Mouse (Mus musculus): ENCODE measurements around the gene Itgb2l.

The Itgb2l gene

GRCm38 (mm10) chr16:96429046-96429445 is 14.4 kb downstream of the Itgb2l start:
- DNase-seq (ENCODE audit: low spot score in 2 of 2) = no peak

DNA sequence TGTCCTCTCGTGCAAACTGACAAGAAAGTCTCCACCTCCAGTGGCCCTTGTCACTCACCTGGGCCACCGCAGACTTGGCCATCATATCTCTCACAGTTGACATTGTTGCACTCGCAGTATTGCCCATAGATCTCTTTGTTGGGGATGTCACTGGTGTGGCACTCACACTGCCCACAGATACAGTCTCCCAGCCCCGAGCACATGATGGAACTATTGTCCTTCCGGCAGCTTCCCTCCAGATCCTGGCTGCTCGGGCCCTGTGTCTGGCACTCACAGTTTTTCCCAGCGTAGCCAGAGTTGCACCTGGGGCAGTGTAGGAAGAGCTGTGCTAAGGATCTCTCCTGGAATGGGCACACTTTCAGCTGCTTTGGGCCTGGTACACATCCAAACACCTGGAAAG is 16.7 kb downstream of the Itgb2l start:
- DNase-seq (ENCODE audit: low spot score in 2 of 2) = no peak

DNA sequence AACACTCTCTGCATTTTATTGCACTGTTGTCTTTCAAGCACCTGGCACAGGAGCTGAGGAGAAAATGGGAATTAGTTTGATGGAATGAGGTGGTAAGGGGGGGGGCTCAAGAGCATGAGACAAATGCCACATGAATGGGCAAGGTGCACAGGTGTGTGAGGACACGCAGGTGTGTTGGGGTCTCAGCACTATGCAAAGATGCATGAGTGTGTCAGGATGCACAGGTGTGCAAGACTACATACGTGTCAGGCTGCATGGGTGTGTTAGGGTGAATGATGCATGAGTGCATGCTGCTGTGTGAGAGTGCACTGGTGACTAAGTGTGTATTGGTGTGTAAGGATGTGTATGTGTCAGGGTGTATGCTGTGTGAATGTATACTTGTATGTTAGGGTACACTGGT is 18.4 kb downstream of the Itgb2l start:
- no peak for DNase-seq (ENCODE audit: low spot score in 2 of 2)

DNA sequence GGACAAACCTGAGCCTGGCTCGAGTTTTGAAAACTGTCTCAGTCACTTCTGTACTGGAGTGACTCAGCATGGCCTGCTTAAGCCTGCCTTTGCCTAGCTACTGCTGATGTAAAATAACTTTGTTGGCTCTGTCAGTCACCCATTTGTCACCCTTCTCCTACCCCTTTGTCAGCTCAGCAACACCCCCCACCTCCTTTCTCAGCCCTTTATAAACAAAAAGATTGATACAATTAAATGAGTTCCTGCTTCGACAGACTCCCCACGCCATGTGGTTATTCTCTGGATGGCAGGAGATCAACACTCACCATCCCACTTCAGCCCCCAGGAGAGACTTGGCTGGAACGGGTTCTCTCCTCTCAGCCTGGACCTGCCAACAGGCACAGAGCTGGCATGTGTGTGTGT is 35.4 kb downstream of the Itgb2l start:
- DNase-seq (ENCODE audit: low spot score in 2 of 2) = no peak

DNA sequence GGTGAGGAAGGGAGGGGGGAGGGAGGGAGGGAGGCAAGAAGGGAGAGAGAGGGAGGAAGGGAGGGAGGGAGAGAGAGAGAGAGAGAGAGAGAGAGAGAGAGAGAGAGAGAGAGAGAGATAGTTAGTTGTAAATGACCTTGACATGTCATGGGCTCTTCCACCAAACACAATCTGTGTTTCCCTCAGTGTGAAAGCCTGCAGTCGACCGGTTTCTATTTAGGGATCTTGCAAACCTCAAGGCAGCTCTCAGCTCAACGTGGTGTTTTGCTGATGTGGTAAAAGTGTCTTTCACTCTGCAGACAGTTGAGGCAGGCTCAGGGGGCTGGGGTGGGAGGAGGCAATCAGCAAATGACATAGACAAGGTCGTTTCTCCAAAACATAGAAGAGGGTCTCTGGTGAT is 37.1 kb downstream of the Itgb2l start:
- DNase-seq (ENCODE audit: low spot score in 2 of 2) = no peak

DNA sequence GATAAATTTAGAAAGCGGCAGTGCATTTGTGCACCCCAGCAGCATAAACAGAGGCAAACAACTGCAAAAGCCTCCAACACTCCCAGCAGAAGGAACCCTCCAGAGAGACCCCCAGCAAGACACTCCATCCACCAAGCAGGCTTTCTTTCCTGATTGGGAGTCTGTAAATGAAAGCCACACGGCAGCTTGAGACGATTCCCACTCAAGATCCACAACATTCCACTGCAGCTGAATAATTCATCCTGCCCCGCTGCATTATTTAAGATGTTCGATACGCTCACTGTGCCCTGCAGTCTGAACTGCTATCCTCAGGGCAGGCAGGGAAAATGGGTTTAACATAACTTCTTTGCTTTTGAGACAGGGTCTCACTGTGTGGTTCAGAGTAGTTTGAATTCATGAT is 41.1 kb downstream of the Itgb2l start:
- no peak for DNase-seq (ENCODE audit: low spot score in 2 of 2)

DNA sequence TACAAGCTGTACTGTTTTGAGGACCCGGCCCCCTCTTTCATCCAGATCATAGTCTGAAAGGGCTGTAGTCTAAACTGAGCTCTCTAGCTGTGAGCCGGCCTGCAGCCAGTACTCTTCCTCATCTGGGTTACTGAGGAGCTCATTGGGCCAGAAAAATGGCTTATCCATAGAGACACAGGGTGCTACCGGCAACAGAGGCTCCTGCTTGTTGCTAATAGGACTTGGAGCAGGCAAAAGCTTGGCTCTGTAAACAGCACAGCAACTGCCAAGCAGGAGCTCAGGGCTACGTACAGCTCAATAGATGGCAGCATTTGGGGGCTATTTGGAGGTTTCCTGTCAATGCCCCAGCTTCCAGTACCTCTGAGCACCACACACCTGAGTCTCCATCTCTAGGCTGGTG is 43.4 kb downstream of the Itgb2l start:
- DNase-seq (ENCODE audit: low spot score in 2 of 2) = no peak

GRCm38 (mm10) chr16:96398806-96399205 is 44.6 kb downstream of the Itgb2l start:
- DNase-seq (ENCODE audit: low spot score in 2 of 2) = no peak

GRCm38 (mm10) chr16:96396013-96396650 is 47.3 kb downstream of the Itgb2l start:
- DNase-seq (ENCODE audit: low spot score in 2 of 2) = no peak

DNA sequence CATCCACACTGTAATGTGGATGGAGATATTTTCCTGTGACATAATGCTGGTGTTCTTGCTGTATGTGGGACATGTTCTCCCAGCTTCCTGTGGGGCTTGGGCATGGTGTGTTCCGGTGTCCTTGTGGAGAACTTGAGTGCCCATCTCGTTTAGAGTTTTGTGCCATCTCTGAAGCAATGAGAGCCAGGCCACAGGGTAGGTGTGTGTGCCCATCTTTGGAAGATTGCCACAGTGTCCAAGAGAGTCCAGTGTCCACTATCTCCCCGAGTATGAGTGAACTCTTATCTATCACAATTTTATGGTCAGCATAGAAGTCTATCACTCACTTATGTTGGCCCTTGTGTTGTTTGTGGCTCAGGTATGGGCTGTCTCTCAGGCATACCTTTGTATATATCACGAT is 47.9 kb downstream of the Itgb2l start:
- no peak for DNase-seq (ENCODE audit: low spot score in 2 of 2)

DNA sequence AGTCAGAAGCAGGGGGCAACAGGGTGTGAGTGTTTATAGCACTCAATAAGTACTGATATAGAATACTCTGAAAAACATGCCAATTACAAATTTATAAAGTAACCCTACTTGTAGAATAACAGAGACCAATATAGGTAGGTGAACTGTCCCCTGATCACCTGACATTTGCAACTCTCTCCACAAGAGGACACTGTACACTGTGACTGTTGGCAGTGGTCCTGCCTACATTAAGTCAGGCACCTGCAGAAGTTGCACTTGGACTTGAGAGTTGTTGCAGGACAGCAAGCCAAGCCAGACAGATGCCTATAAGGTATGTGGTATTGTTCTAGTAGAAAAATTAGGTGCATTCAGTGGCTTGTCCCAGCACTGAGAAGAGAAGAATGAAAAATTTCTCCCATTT is 52.3 kb downstream of the Itgb2l start:
- DNase-seq (ENCODE audit: low spot score in 2 of 2) = no peak

- DNase-seq (ENCODE audit: low spot score in 2 of 2) = no peak
These were observed 54.9 kb downstream of the Itgb2l start for GRCm38 (mm10) chr16:96388481-96388880.

DNA sequence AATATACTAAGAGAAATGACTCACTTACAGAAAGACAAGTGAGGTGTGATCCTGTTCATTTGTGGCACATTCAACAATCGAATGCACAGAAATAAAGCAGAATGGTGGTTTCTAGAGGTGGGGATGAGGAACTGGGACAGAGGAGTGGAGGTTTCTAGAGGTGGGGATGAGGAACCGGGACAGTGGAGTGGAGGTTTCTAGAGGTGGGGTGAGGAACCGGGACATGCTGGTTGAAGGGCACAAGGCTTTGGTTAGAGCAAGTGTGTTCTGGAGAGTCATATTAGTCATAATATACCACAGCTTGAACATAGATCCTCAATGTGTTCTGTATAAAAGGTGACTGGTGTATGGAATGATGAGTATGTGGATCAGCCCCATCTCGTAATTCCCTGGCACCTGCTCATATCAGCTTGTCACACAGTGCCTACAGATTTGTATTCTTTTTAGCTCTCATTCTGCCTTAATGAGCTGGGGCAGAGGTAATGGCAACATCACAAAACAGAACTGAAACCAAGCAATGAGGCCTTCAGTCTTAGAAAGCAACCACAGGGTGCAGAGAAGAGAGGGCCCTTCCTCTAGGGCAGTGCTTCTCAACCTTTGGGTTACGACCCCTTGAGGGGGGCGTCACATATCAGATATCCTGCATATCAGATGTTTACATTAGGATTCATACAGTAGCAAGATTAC is 55.6 kb downstream of the Itgb2l start:
- no peak for DNase-seq (ENCODE audit: low spot score in 2 of 2)

DNA sequence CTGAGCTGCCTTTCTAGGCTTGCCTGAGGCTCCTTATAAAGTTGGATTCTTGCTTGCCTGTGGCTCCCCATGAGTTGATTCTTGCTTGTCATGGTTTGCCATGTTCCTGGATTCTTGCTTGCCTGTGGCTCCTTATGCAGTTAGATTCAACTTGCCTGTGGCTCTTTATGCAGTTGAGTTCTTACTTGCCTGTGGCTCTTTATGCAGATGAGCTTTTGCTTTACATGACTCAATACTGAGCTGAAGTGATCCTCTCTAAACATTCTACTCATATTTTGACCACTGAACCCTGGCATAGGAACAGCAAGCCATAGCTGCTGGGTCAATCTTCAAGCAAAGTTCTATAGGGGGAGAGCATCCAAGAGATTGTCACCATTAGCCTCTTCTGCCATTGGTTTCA is 58.7 kb downstream of the Itgb2l start:
- no peak for DNase-seq (ENCODE audit: low spot score in 2 of 2)

DNA sequence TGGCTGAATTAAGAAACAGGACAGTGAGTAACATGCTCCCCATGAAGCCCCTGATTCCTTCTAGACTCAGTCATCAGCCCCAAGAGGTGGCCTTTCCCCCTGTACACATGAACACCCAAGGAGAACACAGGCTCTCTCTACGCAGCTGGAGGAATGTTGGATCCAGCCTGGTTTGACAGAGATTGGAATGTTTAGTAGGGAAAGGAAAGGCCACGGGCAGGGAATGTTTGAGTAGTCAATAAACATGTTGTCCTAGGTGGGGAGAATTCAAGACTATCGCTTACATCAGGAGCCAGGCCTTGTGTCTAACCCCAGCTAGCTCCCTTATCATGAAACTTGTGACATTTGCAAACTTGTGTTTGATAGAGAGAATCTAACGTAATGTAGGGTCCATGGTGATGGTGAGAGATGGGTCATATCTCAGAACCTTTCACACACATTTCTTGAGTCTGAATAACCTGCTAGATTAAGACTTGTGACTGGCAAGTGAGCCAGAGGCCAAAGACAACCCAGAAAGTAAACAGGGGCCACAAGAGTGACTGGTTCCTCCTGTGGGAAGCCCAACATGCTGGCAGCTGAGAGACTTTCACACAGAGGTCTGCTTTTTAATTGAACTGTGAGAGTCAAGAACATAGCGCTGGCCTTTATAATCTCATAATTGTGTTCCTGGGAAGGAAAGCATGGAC is 60.8 kb downstream of the Itgb2l start:
- no peak for DNase-seq (ENCODE audit: low spot score in 2 of 2)

DNA sequence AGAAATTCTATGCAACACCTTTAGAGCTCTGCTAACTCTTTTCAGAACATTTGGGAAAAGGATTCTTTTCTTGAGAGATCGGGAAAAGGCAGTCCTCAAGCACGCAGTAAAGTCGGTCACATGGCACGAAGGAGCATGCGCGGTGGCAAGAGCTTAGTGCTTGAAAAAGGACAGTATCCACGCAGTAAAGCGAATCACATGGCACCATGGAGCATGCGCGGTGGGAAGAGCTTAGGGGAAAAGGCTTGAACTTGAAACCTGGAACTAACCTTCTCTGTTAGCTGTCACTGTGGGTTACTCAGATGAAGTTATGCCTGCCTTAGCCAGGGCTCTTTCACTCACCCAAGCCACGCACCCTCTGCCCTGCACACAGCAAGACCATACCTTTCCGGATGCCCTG is 62.0 kb downstream of the Itgb2l start:
- no peak for DNase-seq (ENCODE audit: low spot score in 2 of 2)

- DNase-seq (ENCODE audit: low spot score in 2 of 2) = no peak
These were observed 65.3 kb downstream of the Itgb2l start for GRCm38 (mm10) chr16:96378111-96378510.

GRCm38 (mm10) chr16:96376342-96376741 is 67.1 kb downstream of the Itgb2l start:
- no peak for DNase-seq (ENCODE audit: low spot score in 2 of 2)

- DNase-seq (ENCODE audit: low spot score in 2 of 2) = no peak
These were observed 67.9 kb downstream of the Itgb2l start for GRCm38 (mm10) chr16:96375538-96375937.

GRCm38 (mm10) chr16:96372752-96373118 is 70.7 kb downstream of the Itgb2l start:
- no peak for DNase-seq (ENCODE audit: low spot score in 2 of 2)
